Mouse (Mus musculus): ENCODE results near the gene Hip1r.

Gene Hip1r

DNA sequence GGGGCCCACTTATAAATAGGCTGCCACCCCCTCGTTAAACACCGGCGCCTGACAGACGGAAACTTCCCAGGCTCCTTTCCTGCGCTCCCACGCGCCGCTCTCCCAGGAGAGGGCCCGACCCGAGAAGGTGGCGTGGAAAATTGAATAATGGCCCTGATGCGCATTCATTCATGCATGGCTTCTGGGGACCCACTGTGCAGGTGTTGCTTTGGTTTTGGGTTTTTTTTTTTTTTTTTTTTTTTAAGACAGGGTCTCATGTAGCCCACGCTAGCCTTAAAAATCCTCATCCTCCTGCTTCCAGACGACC, 704 bp downstream of the Hip1r start:
- DNase-seq (ENCODE audit: low spot score in 2 of 2), result no peak

DNA sequence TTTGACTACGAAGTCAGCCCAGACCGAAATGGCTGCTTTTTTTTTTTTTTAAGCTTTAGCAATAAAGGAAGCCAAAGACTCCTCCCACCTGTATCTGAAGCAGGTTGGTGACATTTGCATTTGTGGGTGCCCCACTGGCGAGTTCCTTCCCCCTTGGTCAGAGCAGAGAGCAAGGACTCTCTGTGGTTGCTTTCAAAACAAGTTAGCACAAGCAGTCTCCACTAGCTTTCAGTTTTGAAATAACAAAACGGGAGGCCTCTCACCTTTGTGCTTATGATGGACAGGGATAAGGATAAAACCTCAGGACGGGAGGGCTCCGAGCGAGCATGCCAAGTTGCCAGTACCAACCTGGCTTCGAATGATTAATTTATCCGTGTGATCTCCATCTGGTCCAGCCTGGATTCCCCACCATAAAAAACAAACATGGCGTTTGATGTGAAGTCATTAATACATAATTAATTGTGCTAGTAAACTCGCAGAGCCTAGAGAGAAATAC, 1.2 kb downstream of the Hip1r start:
- DNase-seq (ENCODE audit: low spot score in 2 of 2), result peak in 1 of 2 experiments; percentile 59

DNA sequence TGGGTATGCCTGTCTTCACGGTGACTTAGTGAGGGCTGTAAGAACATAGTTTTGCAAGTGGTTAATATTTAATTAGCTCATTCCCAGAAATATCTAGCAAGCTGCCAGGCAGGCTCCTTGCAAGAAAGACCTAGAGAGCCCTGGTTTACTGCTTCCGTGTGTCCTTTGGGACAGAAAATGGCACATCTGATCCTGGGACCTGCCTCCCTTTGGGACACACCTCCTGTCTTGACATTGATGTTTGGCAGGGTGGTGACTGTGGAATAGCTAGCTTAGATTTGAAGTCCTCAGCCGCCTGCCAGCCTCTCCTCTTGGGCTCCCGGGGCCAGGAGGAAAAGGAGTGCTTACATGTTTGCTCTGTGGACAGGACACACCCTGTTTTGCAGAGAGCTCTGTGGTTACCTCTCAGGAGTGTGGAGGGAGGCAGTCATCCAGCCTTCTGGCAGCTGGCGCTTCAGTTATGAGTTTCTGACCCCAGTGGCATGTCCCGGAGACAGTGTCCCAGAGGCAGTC, 2.3 kb downstream of the Hip1r start:
- peak in 1 of 2 experiments; percentile 44 for DNase-seq (ENCODE audit: low spot score in 2 of 2)

DNA sequence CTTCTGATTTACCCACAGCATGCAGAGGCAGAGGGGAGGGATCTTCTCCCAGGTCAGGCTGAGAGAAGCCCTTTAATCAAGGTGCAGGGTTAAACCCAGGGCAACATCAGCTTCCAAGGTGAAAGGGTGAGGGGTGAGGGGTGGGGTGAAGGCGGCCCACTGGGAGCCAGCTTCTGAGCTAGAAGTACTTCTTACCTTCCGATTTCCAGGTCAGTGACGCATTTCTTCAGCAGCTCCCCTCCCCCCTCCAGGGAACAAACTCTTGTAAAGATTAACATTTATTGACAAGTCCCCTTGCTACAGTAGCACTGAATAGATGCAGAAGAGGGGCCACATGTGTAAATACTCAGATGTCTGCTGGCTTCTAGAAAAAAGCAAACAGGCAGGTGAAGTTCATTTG, 3.8 kb downstream of the Hip1r start:
- no peak for DNase-seq (ENCODE audit: low spot score in 2 of 2)

DNA sequence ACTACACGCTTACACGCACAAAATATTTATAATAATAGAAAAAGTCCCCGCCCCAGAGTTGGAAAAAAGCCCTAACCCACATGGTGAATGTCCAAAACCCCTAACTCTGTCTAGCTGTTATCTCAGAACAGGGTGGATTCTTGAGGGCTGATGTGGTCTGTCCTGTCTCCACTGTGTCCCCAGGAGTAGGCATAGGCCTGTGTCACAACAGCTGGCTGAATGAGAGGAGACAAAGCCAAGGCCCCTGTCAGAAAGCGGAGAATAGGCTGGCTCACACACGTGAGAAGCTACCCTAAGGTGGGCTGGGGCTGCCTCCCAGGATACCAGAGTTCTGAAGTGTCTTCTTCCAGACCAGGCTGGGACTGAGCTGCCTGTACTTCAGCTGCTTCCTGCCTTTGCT, 4.7 kb downstream of the Hip1r start:
- DNase-seq (ENCODE audit: low spot score in 2 of 2), result no peak

DNA sequence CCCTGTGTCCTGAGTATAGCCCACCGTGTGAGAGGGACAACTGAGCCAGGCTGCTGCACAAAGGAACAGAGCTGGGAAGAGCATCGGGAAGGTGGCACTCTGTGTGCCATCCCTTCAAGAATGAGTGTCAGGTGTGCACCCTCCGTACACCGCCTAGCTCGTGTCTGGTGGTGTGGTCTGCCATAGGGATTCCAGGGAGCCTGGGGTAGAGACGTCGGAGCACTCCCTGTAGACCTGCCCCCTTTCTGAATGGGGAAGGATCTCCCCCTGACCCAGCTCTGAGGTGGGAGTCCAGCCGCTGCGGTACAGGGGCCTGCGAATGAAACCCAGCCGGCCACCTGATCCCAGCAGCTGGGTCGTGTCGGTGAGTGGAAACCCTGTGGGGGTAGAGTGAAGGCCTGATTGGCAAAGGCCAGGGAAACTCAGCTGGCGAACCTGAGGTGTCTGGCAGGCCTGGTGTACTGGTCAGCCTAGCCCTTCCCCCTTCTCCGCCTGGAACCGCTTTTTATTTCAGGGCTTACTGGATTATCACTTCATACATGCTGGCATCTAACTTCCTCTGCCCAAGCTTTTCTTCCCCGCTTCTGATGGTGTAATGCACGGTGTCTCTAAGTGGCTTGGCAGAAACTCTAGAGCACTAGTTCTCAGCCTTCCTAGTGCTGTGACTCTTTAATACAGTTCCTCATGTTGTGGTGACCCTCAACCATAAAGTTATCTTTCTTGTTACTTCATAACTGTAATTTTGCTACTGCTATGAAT, 6.0 kb downstream of the Hip1r start:
- DNase-seq (ENCODE audit: low spot score in 2 of 2), result no peak

DNA sequence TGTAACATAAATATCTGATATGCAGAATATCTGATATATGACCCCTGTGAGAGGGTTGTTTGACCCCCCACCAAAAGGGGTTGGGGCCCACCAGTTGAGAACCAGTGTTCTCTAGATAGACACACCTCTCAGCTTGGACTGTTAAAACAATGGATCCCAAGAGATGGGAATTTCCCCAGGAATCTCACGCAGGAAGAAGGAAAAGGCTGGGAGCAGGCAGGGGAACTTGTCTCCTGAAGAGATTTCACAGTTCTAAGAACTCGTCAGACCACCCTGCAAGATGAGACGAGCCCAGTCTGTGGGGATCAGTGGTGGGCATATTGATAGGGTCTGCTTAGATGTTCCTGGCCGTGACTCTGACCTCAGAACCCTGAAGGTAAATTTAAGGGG, 6.5 kb downstream of the Hip1r start:
- no peak for DNase-seq (ENCODE audit: low spot score in 2 of 2)

DNA sequence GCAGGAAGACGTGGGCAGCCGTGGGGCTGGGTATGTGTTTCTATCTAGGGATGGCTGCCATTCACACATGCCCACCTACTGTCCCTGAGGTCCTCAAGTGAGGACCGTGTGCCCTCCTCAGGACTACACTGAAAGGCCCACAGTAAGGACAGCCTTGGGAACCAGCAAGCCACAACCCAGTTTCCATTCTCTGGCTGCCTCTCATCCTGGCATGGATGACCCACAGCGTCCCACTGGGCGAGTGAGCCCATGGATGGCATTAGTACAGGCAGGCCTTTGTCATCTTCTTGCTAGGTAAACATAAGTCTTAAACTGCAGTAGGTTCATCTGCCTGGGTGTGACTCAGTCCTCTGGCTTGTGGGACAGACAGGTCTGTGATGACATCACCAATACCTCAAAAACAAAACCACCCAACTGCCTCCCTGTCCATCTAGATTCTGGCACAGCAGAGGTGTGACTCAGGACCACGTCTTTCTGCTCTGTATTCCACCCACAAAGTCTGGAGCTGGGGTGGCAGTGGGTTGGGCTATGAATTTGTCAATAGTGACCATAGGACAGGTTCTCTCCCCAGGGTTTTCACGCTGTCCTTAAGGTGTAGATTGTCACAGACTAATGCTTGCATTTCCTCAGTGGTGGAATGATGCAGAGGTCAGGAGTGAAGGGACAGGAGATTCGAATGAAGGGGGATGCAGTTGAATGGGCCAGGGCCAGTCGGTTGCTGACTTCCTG, 7.3 kb downstream of the Hip1r start:
- DNase-seq (ENCODE audit: low spot score in 2 of 2), result no peak

DNA sequence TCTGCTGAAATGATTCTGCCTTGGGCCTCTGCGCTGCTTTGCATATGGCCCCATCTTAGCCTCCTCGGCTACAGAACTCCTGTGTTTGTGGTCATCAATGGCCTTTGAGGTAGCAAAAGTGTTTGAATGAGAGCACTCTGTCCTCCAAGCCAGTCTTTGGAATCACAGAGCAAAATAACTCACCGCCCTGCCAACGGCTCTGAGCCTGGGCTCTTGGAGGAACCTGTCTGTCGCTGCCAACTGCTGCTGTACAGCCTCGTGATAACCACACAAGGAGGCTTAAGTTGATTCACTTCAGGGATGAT, 7.8 kb downstream of the Hip1r start:
- DNase-seq (ENCODE audit: low spot score in 2 of 2), result no peak

DNA sequence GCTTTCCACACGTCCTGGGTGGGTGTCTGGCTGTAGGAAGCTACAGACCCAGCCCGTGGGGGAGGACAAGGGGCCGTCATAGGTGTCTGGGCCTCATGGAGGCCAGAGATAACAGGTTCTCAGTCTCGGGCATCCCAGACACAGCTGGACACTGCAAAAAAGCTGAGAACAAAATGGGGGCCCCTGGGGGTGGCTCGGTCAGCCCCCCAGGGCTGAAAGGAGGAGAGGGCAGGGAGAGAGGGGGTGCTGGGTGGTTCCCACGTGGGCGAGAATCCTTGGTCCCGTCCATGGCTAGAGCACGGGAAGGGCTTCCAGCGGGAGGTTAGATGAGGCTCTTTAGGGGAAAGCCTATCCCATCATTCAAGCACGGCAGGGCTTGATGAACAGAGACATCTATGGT, 9.4 kb downstream of the Hip1r start:
- DNase-seq (ENCODE audit: low spot score in 2 of 2), result no peak

DNA sequence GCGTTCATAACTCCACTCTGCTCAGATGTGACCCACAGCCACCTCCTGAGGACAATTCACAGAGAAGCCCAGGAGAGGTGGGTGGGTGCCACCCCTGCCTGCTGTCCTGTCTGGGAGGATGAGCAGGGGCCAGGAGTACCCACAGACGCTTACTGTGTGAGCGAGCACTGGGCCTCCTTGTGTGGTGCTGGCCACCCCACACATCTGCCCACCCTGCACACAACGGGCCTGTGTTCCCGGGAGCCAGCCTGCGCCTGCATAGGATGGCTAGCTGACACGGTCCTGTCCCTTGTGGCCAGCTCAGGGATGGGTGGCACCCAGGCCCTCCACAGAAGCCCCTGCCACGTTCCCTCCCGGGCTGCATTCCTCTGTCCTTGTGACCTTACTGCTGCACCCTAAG, 12.0 kb downstream of the Hip1r start:
- DNase-seq (ENCODE audit: low spot score in 2 of 2), result no peak

DNA sequence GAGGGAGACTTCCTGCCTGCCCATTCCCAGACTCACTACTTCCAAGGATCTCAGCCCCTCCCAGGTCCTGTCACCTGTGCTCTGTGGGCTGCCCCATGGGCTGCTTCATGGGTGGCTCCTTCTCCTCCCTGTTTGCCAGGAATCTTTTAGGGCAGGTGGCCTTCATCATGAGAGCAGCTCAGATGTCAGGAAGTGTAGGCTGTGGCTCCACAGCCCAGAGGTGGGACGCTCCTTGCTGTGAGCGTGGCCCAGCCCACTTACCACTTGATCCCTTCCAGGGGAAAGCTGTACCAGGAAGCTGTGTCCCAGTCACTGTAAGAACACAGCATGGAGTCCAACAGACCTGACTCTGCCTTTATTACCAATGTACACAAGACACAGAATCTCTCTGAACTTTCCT, 13.5 kb downstream of the Hip1r start:
- no peak for DNase-seq (ENCODE audit: low spot score in 2 of 2)

DNA sequence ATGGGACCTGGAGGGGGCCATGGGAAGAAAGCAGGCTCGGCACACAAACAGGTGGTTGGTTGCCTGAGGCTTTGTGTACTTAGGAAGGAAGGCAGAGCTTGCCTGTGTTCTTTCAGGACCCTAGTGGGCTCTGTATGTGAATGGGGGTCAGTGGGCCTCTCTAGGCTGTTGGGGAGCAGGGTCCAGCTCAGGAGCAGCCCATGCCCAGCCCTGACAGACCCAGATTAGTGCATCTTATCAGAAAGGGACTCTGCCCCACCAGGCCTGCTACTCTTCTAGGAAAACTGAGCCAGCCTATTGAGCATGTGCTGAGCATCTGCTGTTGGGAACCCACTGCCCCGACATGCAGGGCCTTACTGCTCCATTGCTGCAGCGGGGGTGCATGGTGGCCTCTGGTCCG, 14.1 kb downstream of the Hip1r start:
- DNase-seq (ENCODE audit: low spot score in 2 of 2), result no peak

DNA sequence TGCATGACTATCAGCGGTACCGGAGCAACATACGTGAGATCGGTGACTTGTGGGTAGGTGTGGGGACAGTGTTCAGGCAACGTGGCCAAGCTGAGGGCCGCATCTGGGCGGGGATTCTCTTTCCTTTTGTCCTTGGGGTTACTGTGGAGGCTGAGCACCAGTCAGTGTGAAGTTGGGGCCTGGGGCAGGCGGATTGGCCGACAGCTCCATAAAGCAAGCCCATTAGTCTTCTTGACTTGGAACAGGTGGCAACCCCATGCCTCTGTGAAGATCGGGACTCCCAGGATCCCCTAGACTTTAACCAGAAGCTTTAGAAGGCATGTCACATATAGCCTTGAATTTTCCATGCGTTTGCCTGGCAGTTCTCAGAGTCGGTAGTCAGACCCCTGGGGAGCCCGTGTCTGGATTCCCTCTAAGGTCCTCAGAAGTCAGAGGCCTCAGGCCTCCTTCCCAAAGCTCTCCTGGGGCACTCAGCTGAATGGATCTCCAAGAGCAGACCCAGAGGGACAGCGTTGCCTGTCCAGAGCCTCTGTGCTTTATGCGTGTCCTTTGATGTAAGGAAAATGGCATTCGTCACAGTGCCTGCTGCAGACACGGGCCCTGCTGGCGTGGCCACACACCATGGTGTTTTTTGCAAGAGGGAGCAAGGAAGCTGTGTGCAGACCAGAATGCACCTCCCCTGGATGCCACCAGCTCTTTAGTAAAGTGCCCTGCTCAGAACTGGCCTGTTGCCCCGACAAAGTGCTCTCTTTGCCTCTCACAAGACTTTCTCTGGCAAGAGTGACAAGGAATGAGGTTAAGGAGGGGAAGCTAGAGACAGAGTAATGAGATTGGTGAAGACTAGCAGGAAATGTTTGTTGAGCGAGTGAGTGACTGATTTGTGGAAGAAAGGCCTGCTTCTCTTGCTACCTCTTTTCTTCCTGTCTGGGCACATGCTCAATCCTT, 16.8 kb downstream of the Hip1r start:
- DNase-seq (ENCODE audit: low spot score in 2 of 2), result no peak

DNA sequence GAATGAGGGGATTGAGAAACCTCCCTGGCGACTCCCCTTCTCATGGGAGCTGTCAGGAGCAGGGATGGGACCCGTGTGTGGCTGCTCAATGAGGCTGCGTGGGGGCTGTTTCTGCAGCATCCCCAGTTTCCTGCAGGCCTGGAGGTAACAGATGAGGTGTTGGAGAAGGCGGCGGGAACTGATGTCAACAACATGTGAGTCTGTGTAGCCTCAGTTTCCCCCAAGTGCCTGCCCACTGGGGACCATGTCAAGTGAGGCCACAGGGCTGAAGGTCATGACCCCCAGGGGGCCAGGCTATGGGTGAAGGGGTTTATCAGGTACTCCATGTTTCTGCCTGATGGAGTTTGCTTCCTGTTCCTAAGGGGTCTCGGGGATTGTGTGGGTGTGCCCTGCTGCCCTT, 17.9 kb downstream of the Hip1r start:
- no peak for DNase-seq (ENCODE audit: low spot score in 2 of 2)

DNA sequence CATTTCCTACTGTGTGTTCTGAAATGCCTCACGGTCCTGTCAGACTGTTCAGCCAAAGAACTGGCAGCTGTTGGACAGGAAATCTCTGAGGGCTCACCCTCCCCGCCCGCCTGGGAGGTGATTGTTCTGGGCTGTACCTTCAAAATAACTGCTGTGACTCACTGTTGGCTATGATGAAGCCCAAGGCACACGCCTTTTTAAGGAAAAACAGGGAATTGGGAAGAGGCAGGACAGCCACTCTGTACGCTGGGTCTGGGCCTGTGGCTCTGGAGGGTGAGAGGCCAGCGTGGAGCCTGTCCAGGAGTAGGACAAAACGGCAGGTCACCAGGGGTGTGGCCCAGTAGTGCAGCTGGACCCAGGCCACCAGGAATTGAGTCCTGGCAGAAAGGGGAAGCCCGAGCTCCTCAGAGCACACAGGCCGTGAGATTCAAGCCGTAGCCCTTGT, 18.8 kb downstream of the Hip1r start:
- DNase-seq (ENCODE audit: low spot score in 2 of 2), result peak; percentile 67 to 82

DNA sequence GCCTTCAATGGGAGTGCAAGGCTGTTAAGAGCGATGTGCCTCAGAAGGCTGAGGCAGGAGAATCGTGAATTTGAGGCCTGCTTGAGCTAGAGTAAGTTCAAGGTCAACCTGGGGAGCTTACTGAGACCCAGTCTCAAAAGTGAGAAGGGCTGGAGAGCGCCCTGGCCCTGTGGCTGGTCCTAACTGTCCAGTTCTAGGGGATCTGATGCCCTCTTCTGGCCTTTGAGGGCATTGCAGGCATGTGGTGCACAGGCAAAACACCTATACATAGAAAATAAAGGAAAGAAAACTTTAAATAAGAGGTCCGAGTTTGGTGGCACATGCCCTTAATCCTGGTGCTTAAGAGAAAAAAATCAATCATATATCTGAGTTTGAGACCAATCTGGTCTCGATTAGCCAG, 19.4 kb downstream of the Hip1r start:
- DNase-seq (ENCODE audit: low spot score in 2 of 2), result peak; percentile 85 to 86

DNA sequence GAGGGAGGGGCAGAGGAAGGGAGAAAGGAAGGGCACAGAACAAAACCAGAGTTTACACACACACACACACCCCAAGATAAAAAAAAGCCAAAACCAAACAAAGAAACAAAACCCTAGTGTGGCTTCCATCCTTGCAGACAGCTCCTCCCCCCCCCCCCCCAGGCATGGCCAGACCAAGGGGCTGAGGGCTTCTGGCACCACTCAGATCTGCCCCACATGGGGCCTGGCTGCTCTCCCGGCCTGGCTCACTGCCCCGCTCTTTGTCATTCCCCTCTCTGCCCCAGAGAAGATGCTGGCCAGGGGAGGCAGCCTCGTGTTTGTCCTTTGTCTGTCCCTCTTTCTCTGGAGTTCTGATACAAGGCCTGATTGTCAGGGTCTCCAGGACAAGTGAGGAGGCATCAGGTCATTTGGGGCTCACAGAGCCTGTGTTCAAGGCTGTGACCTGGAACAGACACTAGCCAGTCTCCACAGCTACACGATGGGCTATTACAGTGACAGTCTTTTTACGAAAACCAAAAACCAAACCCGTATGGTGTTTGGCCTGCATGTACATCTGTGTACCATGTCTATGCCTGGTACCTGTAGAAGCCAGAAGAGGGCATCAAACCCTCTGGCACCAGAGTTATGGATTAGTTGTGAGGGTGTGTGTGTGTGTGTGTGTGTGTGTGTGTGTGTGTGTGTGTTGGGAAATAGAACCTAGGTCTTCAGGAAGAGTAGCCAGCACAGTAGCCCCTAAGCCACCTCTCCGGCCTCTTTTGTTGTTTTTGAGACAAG, 20.0 kb downstream of the Hip1r start:
- DNase-seq (ENCODE audit: low spot score in 2 of 2), result no peak

DNA sequence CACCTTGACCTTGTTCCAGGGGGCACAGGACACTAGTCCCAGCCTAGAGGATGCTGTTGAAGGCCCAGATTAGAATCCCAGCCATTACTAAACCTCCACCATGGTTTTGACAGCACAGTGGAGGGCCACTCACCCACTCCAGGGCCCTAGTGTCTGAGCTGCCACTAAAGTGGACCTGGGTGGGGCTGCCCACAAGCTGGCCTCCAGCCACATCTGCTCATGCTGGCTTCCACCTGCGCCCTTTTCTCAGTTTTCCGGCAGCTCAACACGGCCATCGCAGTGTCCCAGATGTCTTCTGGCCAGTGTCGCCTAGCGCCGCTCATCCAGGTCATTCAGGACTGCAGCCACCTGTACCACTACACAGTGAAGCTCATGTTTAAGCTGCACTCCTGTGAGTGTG, 21.0 kb downstream of the Hip1r start:
- DNase-seq (ENCODE audit: low spot score in 2 of 2), result no peak

DNA sequence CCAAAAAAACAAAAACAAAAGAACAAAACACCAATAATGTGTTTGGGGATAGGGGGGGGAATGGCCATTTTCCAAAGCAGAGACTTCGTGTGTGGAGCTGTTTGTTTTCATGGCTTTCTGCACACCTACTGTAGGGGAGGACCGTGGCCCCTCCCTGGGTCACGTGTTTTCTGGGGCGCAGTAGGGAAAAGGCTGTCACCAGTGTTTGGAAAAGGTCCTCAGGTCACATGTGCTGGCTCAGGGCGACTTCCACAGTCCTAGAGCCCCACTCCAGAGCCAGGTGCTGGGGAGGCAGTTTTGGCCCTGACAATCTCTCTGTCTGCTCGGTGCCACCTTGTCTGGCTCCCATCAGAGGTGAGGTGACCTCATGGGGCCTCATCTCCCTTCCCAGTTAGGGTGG, 22.0 kb downstream of the Hip1r start:
- DNase-seq (ENCODE audit: low spot score in 2 of 2), result no peak

DNA sequence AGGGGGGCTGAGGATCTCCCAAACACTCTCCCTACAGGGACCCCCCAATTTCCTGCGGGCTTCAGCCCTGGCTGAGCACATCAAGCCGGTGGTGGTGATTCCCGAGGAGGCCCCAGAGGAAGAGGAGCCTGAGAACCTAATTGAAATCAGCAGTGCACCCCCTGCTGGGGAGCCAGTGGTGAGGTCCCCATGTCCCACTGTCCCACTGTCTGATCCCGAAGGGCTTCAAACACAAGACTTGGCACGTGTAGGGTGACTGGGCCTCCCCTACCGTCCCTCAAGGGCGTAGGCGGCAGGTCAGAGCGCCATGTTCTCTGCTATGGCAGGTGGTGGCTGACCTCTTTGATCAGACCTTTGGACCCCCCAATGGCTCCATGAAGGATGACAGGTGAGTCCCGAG, 22.8 kb downstream of the Hip1r start:
- no peak for DNase-seq (ENCODE audit: low spot score in 2 of 2)

DNA sequence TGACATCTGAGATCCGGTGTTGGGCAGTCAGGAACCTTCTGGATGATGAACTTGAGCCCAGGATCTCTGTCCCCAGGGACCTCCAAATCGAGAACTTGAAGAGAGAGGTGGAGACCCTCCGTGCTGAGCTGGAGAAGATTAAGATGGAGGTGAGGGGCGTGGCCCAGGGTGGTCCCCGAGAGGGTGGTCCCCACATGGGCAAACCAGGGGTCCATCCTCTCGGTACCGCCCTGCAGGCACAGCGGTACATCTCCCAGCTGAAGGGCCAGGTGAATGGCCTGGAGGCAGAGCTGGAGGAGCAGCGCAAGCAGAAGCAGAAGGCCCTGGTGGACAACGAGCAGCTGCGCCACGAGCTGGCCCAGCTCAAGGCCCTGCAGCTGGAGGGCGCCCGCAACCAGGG, 23.3 kb downstream of the Hip1r start:
- no peak for DNase-seq (ENCODE audit: low spot score in 2 of 2)

Data from urinary bladder, postnatal 36 days (tissue).